Mouse (Mus musculus): ENCODE measurements around the gene Gm21836.
"Not testable (repeated sequence)": the region's sequence is repeated elsewhere in the genome, so short reads cannot be mapped to it uniquely, and the experiment has no call there.

Gene Gm21836

DNA sequence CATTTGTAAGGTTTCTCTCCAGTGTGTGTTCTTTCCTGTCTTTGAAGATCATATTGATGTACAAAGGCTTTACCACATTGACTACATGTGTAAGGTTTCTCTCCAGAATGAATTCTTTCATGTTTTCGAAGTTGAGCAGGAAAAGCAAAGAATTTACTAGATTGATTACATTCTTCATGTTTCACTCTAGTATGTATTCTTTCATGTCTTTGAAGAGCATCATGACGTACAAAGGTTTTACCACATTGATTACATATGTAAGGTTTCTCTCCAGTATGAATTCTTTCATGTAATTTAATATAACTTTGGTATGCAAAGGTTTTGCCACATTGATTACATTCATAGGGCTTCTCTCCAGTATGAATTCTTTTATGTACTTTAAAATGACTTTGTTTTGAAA is at the start of gene Gm21836:
Gene Gm21836, minus strand, starts transcription at position 101 of the 400 bp plus-strand sequence.
- DNase-seq (ENCODE audit: low read depth, low spot score) = not testable (repeated sequence)

DNA sequence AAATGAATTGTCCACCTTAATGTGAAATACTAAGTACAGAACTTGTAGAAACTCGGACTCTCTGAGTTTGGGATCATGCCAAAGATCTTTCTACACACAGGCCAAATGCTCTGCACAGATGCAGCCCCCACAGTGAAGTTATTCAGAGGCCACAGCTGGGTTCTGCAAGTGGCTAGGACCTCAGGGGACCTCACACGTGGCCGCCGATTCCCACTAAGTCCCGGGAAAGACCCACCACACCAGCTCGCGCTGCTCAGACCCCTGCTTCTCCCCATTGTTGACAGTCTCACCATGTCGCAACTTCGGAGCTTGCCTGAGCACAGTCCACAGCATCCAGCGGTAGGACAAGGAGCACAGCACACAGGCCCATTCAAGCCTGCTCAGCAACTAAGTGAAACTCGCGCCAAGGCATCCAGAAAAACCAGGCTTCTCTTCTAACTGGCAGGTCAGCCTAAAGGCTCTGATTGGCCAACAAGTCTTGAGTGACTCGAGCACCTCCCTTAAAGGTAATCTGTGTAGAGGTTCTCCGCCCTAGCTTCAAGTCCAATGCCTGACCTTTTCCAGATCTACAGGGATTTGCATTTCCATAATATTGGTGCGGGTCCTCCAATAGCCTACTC is 13.1 kb downstream of the Gm21836 start:
- DNase-seq (ENCODE audit: low read depth, low spot score) = peak; percentile 7

- no peak for DNase-seq (ENCODE audit: low read depth, low spot score)
Observed at GRCm38 (mm10) chr9:124478081-124478480, 15.5 kb downstream of the Gm21836 start.

DNA sequence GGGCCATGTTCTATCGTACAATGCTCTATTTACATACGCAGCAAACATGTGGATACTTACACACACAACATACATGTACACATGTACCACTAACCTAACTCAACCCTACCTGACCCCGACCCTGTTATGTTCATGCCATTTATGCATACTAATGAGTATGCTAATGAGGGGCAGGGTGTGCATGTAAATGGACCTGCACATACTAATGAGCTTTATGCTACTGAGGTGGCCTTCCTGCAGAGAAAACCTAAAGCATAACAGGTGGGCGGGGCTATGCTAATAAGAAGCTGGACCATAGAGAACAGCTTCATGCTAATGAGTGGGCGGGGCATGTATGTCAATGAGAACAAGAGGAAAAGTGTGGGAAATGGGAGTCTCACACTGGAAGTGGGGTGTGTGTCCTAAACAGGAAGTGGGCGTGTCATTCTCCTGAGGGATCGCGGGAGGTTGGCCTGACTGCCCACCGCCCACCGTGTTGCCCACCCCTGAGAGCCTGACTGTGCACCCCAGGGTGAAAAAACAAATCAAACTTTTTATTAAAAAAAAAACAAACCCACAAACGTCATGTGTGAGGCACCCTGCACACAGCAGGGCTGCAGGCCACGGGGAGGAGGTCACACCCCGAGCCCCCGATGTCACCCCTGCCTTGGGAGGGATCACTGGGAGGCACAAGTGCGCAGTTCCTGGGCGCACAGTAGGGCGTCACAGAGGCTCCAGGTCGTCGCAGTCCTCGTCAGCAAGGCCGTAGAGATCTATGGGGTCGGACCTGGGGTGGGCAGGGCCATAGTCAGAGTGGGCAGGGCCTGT is 17.3 kb downstream of the Gm21836 start, which contains the start of gene Ppp2r3d:
Gene Ppp2r3d, minus strand, starts transcription at position 803 of the 807 bp plus-strand sequence.
- peak; percentile 62 for DNase-seq (ENCODE audit: low read depth, low spot score)

DNA sequence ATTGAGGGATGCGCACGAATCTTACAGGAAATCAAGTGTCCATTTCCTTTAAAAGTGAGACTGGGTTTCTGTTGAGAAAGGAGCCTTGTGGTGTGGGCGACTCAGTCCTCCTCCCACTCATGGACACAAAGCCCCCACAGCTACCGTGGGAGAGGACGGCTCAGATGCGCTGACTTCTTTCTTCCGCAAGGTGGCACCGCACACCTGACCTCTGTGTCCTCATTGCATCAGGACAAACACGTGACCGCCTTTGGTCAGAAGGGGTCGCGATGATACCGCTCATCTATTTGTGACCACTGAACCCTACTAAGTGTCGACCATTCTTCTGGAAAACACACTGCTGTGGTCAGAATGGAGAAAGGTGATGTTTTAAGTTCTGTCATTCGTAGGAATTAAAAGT is 17.9 kb downstream of the Gm21836 start:
- peak; percentile 24 for DNase-seq (ENCODE audit: low read depth, low spot score)

DNA sequence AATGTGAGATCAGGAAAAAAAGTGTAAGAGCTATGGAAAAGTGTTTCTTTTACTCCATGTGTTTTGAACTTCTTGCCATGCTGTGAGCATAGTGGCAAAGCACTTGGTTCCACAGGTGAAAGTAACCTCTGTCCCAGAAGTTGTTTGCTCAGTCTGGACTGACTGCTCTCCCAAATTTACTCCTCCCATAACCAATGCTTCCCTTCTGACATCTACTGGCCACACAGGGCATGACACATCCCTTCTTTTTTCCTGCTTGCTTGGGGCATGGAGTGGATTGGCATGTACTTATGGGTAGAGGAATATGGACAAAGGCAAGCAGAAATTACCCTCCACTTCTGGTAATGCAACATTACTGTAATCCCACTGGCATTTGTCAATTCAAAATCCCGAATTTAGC is 37.0 kb downstream of the Gm21836 start:
- peak; percentile 29 for DNase-seq (ENCODE audit: low read depth, low spot score)

Data from ZHBTc4 (cell line).